Mouse (Mus musculus): ENCODE measurements around the gene Cmtm4.

DNA sequence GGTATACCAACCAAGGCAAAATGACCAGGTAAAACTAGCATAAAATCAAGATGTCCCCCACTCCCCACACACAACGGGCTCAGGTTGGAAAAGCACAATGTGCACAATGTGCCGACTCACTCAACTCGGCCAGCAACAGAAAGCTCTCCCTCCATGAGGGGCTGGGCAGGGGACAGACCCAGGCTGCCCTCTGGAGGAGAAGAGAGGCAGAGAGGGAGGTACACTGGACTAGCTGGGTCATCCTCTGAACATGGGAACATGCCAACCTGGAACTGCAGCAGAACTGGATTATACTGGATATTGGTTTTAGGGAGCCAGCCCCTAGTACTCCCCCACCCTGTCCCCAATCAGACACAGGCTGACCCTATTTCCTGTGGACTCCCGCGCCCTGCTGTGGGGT is 42.4 kb downstream of the Cmtm4 start:
- TF ChIP-seq GATA1 (IDR thresholded peaks at IDR 0.05; ENCODE audit: borderline replicate concordance, low read length) (no peak), FLI1 (IDR thresholded peaks at IDR 0.05; ENCODE audit: low read length) (no peak)

Data from megakaryocyte, embryonic 14.5 days (primary cell).